Mouse (Mus musculus): ENCODE measurements around the gene Rbm6.

DNA sequence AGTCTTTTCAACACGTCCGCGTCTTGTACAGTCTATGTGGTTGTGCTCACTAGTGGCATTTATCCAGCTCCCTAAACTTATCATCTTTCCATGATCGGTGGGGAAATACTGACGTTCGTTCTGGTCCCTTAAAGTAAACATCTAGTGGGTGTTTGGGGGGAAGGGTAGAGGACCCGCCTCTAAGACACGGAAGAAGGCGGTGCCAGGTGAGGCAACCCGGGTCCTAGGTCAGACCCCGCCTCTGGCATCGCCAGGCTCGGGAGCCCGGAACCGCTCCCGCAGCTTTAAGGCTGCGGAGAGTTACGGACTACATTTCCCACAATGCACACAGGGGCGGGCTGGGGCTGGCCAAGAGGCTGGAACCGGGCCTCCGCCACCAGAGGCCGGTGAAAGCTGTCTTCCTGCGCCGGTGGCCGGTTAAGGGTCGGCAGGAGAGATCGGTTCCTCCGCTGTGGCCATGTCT lies 14.8 kb upstream of the Rbm6 start, which contains the start of gene Mon1a:
- TF ChIP-seq CTCF (IDR thresholded peaks at IDR 0.05; ENCODE audit: low read depth) (0 out of 2 replicates have a peak, but pooled peaks have one; percentile 4), EP300 (IDR thresholded peaks at IDR 0.05; ENCODE audit: low read depth) (peak; percentile 66)
